Mouse (Mus musculus) layer of hippocampus, adult 9-11 months (tissue): ENCODE measurements at regions not wholly inside any gene's neighbourhood (a gene's known extent, or its start where the extent isn't known, plus 50 kb on each side); places are given as distances from the start of the nearest gene placed in this dataset.

ENCODE experiments used
- DNase-seq: peaks from one replicate; pipeline ENCODE4 v3.0.0; 2022

DNA sequence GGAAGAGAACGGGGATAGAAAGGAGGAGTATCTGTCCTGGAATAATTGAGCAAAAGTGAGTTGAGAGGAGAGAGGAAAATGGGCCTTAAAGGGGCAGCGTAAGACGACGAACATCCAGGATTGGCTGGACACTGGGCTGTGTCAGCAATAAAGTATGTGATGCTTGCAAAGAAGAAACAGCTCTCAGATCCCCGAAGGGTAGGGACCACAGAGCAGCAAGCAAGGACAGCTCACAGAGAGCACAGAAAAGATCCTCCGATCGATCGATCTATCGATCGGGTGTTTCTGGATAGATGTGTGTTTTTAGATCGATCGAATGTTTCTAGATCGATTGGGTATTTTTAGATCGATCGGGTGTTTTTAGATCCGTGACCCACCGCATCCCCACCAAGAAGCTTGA, 50.3 kb upstream of the Cnih3 start:
- no peak for DNase-seq
